Mouse (Mus musculus): ENCODE measurements around the gene Msantd3. TPM values are rescaled to one million over a fixed set of nuclear protein-coding genes. Genes with fewer than 3 reads are reported as not detected.

Gene Msantd3
- 20.7 and 26.8 TPM in 2 replicates for polyA plus RNA-seq (2015; fragmentation: Nextera tagmentation; extraction: Ambion mirVana)

- ATAC-seq (ENCODE audit: low FRiP score) = peak; percentile 76
Measured at GRCm38 (mm10) chr4:48539841-48540575, at the start of gene Msantd3. Gene Msantd3 (plus strand): TSS chr4:48539935.

GRCm38 (mm10) chr4:48491290-48491743 is 48.4 kb upstream of the Msantd3 start:
- Histone ChIP-seq H3K9me3 (replicated peaks) (no peaks in the 10 kb centered on the region), H3K36me3 (no peaks in the 10 kb centered on the region), H3K4me2 (peak overlapping the region; percentile 55), H3K4me1 (0 out of 2 replicates have a peak, but pooled peaks cover 6% of the 10 kb centered on the region), H3K4me3 (replicated peaks) (peak overlapping the region; percentile 37), H3K27me3 (replicated peaks) (no peaks in the 10 kb centered on the region), H3K9ac (replicated peaks) (peak overlapping the region; percentile 32), H3K27ac (replicated peaks) (no peak overlapping the region)
- peak; percentile 41; the same call in 1 of the 2 replicates for ATAC-seq (ENCODE audit: low FRiP score)
- WGBS = 14% methylated on average over 14 of the region's 14 CpGs

More at GRCm38 (mm10) chr4:48539841-48540575, at the start of gene Msantd3:
- under 1% methylated on average over 46 of the region's 86 CpGs for WGBS
- Histone ChIP-seq H3K9ac (replicated peaks) (peak within 1 kb of the TSS; percentile 86), H3K4me3 (replicated peaks) (peak within 1 kb of the TSS; percentile 72), H3K4me2 (peak within 1 kb of the TSS; percentile 92), H3K4me1 (peaks cover 38% of the 10 kb centered on the region), H3K9me3 (replicated peaks) (no peaks in the 10 kb centered on the region), H3K27me3 (replicated peaks) (no peaks in the 10 kb centered on the region), H3K36me3 (no peaks in the 10 kb centered on the region), H3K27ac (replicated peaks) (peak within 1 kb of the TSS; percentile 89)

GRCm38 (mm10) chr4:48492510-48492909 is 47.2 kb upstream of the Msantd3 start:
- Histone ChIP-seq H3K27ac (replicated peaks) (no peak overlapping the region), H3K9ac (replicated peaks) (no peak overlapping the region), H3K9me3 (replicated peaks) (no peaks in the 10 kb centered on the region), H3K4me1 (0 out of 2 replicates have a peak, but pooled peaks cover 6% of the 10 kb centered on the region), H3K4me2 (no peak overlapping the region), H3K36me3 (no peaks in the 10 kb centered on the region), H3K4me3 (replicated peaks) (no peak overlapping the region), H3K27me3 (replicated peaks) (no peaks in the 10 kb centered on the region)
- 89% methylated on average over 2 of the region's 2 CpGs for WGBS
- ATAC-seq (ENCODE audit: low FRiP score) = no peak

DNA sequence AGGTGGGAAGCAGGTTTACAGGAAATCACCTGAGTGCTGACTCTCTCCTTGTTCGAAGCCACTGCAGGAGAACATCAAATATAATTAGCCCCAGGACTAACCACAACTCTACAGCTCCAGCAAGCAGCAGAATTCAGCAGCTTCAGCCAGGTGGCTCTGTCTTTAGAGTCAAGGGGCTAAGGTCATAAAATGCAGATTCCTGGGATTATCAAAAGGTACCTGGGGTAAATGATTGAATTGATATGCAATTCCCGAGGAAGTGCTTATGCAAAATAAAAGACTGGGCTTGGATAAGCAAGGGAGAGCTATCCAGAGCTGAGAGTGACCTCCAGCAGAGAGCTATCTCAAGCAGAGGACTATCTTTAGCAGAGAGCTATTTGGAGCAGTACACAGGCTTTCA is 28.9 kb upstream of the Msantd3 start:
- no peaks in the 10 kb centered on the region for H3K4me1 ChIP-seq
- 29% methylated on average over 2 of the region's 2 CpGs for WGBS
- ATAC-seq (ENCODE audit: low FRiP score) = no peak
- H3K36me3 ChIP-seq = no peaks in the 10 kb centered on the region
- no peak overlapping the region for H3K27ac ChIP-seq (replicated peaks)
- H3K27me3 ChIP-seq (replicated peaks) = no peaks in the 10 kb centered on the region
- no peak overlapping the region for H3K4me2 ChIP-seq
- H3K9me3 ChIP-seq (replicated peaks) = 0 out of 2 replicates have a peak, but pooled peaks cover 10% of the 10 kb centered on the region
- no peak overlapping the region for H3K9ac ChIP-seq (replicated peaks)
- H3K4me3 ChIP-seq (replicated peaks) = no peak overlapping the region

DNA sequence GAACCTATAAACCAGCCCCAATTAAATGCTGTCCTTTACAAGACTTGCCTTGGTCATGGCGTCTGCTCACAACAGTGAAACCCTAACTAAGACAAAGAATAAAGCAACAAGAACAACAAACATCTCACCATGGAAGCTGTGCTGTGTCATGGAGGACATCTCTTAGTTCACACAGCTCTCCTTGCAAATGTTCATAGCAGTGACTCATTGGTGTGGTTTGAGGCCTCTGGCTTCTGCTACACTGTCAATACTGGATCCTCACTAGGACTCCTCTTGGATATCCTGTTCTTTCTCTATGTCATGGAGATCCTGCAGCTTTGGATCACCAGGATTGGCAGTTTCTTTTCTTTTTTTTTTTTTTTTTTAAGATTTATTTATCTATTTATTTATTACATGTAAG is 10.2 kb upstream of the Msantd3 start:
- Histone ChIP-seq H3K27ac (replicated peaks) (no peak overlapping the region), H3K4me3 (replicated peaks) (no peak overlapping the region), H3K9ac (replicated peaks) (no peak overlapping the region), H3K36me3 (no peaks in the 10 kb centered on the region), H3K9me3 (replicated peaks) (no peaks in the 10 kb centered on the region), H3K4me2 (no peak overlapping the region), H3K4me1 (no peaks in the 10 kb centered on the region), H3K27me3 (replicated peaks) (no peaks in the 10 kb centered on the region)
- 97% methylated on average over 1 of the region's 1 CpGs for WGBS
- no peak for ATAC-seq (ENCODE audit: low FRiP score)

DNA sequence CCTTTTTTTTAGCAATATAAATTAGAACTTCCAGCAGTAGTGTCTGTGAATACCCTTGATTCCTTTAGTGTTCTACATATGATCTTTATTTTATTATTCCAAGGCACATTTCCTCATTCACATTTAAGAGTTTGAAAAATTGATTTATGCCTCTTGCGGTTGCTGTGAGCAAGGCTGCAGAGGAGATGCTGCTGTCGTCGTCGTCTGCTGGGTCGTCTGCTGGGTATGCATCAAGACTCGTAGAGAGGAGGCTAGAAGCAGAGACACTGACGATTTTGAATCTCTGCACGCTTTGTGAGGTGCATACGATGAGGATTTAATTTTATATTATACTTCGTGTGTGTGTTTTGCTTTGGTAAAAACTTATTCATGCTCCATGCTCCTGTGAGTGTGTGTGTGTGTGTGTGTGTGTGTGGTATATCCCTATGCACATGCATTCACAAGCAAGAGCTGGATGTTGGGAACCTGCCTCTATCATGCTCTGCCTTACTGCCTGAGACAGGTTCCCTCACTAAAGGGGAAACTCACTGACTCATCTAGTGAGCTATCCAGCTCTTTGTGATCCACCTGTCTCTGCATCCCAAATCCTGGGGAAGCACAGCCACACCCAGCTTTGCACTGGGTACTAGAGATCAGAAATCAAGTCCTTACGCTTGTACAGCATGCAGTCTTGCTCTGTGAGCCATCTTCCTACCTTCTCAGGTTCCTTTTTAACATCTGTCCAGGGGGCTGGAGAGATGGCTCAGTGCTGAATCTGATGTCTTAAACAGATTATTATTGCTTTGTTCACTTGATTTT is 7.7 kb upstream of the Msantd3 start:
- Histone ChIP-seq H3K36me3 (no peaks in the 10 kb centered on the region), H3K27ac (replicated peaks) (no peak overlapping the region), H3K4me2 (no peak overlapping the region), H3K4me1 (no peaks in the 10 kb centered on the region), H3K9ac (replicated peaks) (no peak overlapping the region), H3K27me3 (replicated peaks) (no peaks in the 10 kb centered on the region), H3K4me3 (replicated peaks) (no peak overlapping the region), H3K9me3 (replicated peaks) (no peaks in the 10 kb centered on the region)
- ATAC-seq (ENCODE audit: low FRiP score) = no peak
- WGBS = 70% methylated on average over 11 of the region's 11 CpGs

- ATAC-seq (ENCODE audit: low FRiP score) = no peak
- H3K27me3 ChIP-seq (replicated peaks) = no peaks in the 10 kb centered on the region
- no peak overlapping the region for H3K4me3 ChIP-seq (replicated peaks)
- no peaks in the 10 kb centered on the region for H3K9me3 ChIP-seq (replicated peaks)
- no peak overlapping the region for H3K27ac ChIP-seq (replicated peaks)
- H3K9ac ChIP-seq (replicated peaks) = no peak overlapping the region
- WGBS = 85% methylated on average over 5 of the region's 5 CpGs
- peaks cover 6% of the 10 kb centered on the region for H3K4me1 ChIP-seq
- H3K4me2 ChIP-seq = no peak overlapping the region
- no peaks in the 10 kb centered on the region for H3K36me3 ChIP-seq
Measured at GRCm38 (mm10) chr4:48536275-48536674, 3.5 kb upstream of the Msantd3 start.

- H3K4me1 ChIP-seq = peaks cover 13% of the 10 kb centered on the region
- 80% methylated on average over 5 of the region's 5 CpGs for WGBS
- H3K27ac ChIP-seq (replicated peaks) = no peak overlapping the region
- no peaks in the 10 kb centered on the region for H3K9me3 ChIP-seq (replicated peaks)
- no peak overlapping the region for H3K4me3 ChIP-seq (replicated peaks)
- H3K9ac ChIP-seq (replicated peaks) = no peak overlapping the region
- H3K27me3 ChIP-seq (replicated peaks) = no peaks in the 10 kb centered on the region
- H3K4me2 ChIP-seq = no peak overlapping the region
- no peaks in the 10 kb centered on the region for H3K36me3 ChIP-seq
- no peak for ATAC-seq (ENCODE audit: low FRiP score)
Measured at GRCm38 (mm10) chr4:48537024-48537423, 2.7 kb upstream of the Msantd3 start.

DNA sequence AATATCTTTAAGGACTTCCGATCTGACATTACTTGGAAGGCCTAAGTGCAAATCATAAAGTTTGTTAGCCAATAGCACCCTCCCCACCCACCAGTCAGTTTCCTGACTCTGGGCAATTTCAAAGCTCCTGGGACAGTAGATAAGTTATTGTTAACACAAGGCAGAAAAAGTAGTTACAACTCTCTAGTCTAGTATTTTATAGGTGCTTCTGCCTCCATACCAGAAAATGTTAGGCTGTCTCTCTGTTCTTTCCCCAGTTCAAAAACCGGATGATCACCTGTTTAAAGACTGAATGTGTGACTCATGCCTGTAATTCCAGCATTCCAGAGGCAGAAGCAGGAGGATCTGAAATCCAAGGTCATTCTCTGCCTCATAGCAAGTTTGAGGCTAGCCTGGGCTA is 1.2 kb upstream of the Msantd3 start:
- Histone ChIP-seq H3K27me3 (replicated peaks) (no peaks in the 10 kb centered on the region), H3K4me2 (no peak overlapping the region), H3K9me3 (replicated peaks) (no peaks in the 10 kb centered on the region), H3K36me3 (no peaks in the 10 kb centered on the region), H3K4me1 (peaks cover 26% of the 10 kb centered on the region), H3K27ac (replicated peaks) (no peak overlapping the region), H3K9ac (replicated peaks) (no peak overlapping the region), H3K4me3 (replicated peaks) (no peak overlapping the region)
- ATAC-seq (ENCODE audit: low FRiP score) = no peak
- 93% methylated on average over 2 of the region's 2 CpGs for WGBS

- Histone ChIP-seq H3K4me1 (peaks cover 42% of the 10 kb centered on the region), H3K27ac (replicated peaks) (peak overlapping the region; percentile 89), H3K9me3 (replicated peaks) (no peaks in the 10 kb centered on the region), H3K36me3 (no peaks in the 10 kb centered on the region), H3K4me2 (peak overlapping the region; percentile 92), H3K27me3 (replicated peaks) (no peaks in the 10 kb centered on the region), H3K9ac (replicated peaks) (peak overlapping the region; percentile 86), H3K4me3 (replicated peaks) (peak overlapping the region; percentile 72)
- WGBS = 1% methylated on average over 18 of the region's 50 CpGs
- ATAC-seq (ENCODE audit: low FRiP score) = peak; percentile 64
Measured at GRCm38 (mm10) chr4:48540576-48541111, 909 bp downstream of the Msantd3 start.

DNA sequence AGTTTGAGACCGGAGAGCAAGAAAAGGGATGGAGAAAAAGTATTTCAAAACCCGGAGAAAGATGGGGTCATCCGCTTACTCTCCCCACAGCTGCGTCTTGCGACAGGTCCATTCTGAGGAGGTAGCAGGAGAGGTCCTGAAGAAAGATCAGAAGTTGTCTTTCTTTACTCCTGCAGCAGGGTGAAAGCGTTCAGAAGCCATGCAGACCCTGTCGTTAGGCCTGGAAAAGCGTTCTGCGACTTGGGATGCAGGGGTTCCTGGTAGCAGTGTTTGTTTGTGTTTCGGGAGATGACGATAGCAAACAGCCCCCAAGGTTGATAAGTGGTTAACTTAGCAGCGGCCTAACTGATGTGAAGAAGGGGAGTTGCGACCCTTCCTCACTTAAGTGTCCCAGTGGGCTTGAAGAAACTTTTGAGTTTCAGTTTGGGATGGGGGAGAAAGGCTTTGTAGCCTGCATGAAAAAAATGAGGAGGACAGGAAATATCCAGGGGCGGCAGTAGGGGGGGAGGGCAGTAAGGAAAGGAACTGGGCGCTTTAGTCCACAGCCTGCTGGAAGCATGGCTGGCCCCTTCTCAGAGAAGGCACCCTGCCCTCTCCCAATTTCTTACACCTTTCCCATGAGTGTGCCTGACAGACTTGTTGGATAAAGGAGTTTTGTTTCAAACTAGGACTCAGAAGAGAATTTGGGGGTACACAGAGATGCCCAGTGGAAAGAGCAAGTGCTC is 2.0 kb downstream of the Msantd3 start:
- no peak for ATAC-seq (ENCODE audit: low FRiP score)
- Histone ChIP-seq H3K4me1 (peaks cover 51% of the 10 kb centered on the region), H3K36me3 (no peaks in the 10 kb centered on the region), H3K9ac (replicated peaks) (peak overlapping the region; percentile 86), H3K9me3 (replicated peaks) (no peaks in the 10 kb centered on the region), H3K27me3 (replicated peaks) (no peaks in the 10 kb centered on the region), H3K27ac (replicated peaks) (no peak overlapping the region), H3K4me3 (replicated peaks) (peak overlapping the region; percentile 72), H3K4me2 (peak overlapping the region; percentile 92)
- WGBS = 4% methylated on average over 15 of the region's 15 CpGs

Data from neural tube, embryonic 15.5 days (tissue).